Mouse (Mus musculus) embryo, embryonic 11 days (tissue): Measurements from ENCODE around the gene Gm15448.
"Not testable (repeated sequence)": the region's sequence is repeated elsewhere in the genome, so short reads cannot be mapped to it uniquely, and the experiment has no call there.

Source experiments
- DNase-seq: peaks from one replicate; pipeline ENCODE4 v3.0.0-alpha.2; 2015

The Gm15448 gene

DNA sequence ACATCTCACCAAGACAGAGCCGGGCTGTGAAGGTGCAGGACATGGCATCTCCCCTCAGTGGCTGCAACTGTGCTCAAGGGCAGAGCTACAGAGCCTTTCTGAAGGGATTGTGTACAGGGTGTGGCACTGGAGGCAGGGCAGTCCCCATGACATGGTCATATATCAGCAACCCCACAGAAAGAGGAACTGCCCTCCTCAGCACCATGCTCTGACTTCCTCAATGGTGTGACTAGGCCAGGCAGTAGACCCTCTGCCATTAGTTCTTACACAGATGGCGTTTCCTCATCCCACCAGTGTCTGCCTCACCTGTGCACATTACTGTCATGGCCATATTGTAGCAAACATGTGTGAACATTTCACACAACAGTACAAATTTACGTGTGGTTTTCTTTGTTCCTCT is at the start of gene Gm15448:
TSS of gene Gm15448 (minus strand) at position 89 of the 400 bp plus-strand sequence.
- not testable (repeated sequence) for DNase-seq

GRCm38 (mm10) chr7:3875032-3875431 is 49.5 kb upstream of the Gm15448 start:
- DNase-seq = not testable (repeated sequence)

GRCm38 (mm10) chr7:3844951-3845350 is 19.5 kb upstream of the Gm15448 start, which contains the start of gene Pira2:
Gene Pira2 (minus strand): TSS chr7:3845051.
- not testable (repeated sequence) for DNase-seq

GRCm38 (mm10) chr7:3837854-3838253 is 12.4 kb upstream of the Gm15448 start:
- DNase-seq = not testable (repeated sequence)

- not testable (repeated sequence) for DNase-seq
Observed at GRCm38 (mm10) chr7:3830633-3831032, 5.1 kb upstream of the Gm15448 start.

GRCm38 (mm10) chr7:3811912-3812311 is 13.6 kb downstream of the Gm15448 start:
- not testable (repeated sequence) for DNase-seq

DNA sequence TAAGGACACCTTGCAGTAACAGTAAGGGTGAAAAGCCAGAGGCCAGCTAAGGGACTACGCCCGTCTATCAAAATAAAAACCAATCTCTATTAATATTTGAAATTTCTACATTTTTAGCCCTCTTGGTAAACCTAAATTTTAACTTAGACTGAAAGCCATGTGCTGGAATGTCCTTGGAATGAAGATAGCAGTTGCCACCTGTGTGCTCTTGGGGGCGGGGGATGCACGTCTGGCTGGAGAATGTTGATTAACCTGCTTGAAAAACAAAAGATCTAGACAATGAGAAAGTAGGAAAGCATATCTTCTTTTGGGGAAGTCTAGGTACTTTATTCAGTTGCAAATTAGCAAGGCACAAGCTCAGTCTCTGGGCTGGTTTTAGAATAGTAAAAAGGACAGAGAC is 22.6 kb downstream of the Gm15448 start:
- not testable (repeated sequence) for DNase-seq

DNA sequence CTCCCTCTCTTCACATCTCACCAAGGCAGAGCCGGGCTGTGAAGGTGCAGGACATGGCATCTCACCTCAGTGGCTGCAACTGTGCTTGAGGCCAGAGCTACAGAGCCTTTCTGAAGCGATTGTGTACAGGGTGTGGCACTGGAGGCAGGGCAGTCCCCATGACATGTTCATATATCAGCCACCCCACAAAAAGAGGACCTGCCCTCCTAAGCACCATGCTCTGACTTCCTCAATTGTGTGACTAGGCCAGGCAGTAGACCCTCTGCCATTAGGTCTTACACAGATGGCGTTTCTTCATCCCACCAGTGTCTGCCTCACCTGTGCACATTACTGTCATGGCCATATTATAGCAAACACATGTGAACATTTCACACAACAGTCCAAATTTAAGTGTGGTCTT is 25.5 kb downstream of the Gm15448 start:
- not testable (repeated sequence) for DNase-seq

DNA sequence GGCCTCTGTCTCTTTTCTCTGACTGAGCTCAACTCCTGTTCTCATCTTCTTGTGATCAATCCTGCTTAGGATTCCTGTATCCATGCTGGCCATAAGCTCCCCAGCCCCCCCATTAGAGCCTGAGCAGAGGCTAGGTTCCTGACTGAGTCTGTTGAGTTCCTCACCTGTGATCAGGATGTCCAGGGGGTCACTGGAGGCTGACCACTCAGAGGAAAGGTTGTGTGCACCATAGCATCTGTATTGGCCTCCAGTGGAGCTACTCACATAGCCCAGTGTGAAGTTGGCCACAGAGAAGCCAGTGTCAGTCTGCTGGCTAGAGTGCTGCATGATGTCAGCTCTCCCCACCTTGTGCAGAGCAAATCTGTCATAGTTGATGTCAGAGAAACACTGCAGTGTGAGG is 29.2 kb downstream of the Gm15448 start:
- not testable (repeated sequence) for DNase-seq
